Mouse (Mus musculus) layer of hippocampus, postnatal 36 days (tissue): ENCODE data around the gene Dmkn. TPM values are rescaled to one million over a fixed set of nuclear protein-coding genes. Genes with fewer than 3 reads are reported as not detected.

ENCODE experiments used
- DNase-seq, 2 experiments: peaks; one replicate each; pipeline ENCODE4 v3.0.0; 2022
- total RNA-seq, 2 experiments: library from RNA; stranded (reverse); gene quantifications; 2 replicates each; pipeline ENCODE4 v1.2.3; 2021

The Dmkn gene
- total RNA-seq, 2 experiments from 2014 or later, result 0.91 TPM; not detected in 1

GRCm38 (mm10) chr7:30765173-30765572 lies 1.6 kb downstream of the Dmkn start:
- DNase-seq, result no peak

GRCm38 (mm10) chr7:30766408-30766807 lies 2.9 kb downstream of the Dmkn start:
- no peak for DNase-seq

- no peak for DNase-seq
Observed at GRCm38 (mm10) chr7:30769236-30769635, 5.7 kb downstream of the Dmkn start.

- no peak for DNase-seq
Observed at GRCm38 (mm10) chr7:30776104-30776503, 12.5 kb downstream of the Dmkn start.

GRCm38 (mm10) chr7:30777081-30777579 lies 13.6 kb downstream of the Dmkn start:
- no peak for DNase-seq

- no peak for DNase-seq
Observed at GRCm38 (mm10) chr7:30777911-30778310, 14.4 kb downstream of the Dmkn start.

- DNase-seq, result no peak
Observed at GRCm38 (mm10) chr7:30781792-30782191, 18.2 kb downstream of the Dmkn start.

- DNase-seq, result no peak
Observed at GRCm38 (mm10) chr7:30782658-30783057, 19.1 kb downstream of the Dmkn start.

- no peak for DNase-seq
Observed at GRCm38 (mm10) chr7:30785154-30785553, 21.6 kb downstream of the Dmkn start.

GRCm38 (mm10) chr7:30785721-30786546 lies 22.4 kb downstream of the Dmkn start:
- DNase-seq, result peak; percentile 72 to 73

GRCm38 (mm10) chr7:30787377-30788022 lies 23.9 kb downstream of the Dmkn start, which contains the start of gene Krtdap:
Gene Krtdap, plus strand, starts transcription at chr7:30787896.
- DNase-seq, result no peak

GRCm38 (mm10) chr7:30790141-30790540 lies 26.6 kb downstream of the Dmkn start:
- DNase-seq, result peak; percentile 11 to 24

- DNase-seq, result no peak
Observed at GRCm38 (mm10) chr7:30791921-30792320, 28.4 kb downstream of the Dmkn start.

GRCm38 (mm10) chr7:30794921-30795320 lies 31.4 kb downstream of the Dmkn start:
- no peak for DNase-seq

GRCm38 (mm10) chr7:30796790-30797189 lies 33.2 kb downstream of the Dmkn start:
- no peak for DNase-seq

- DNase-seq, result no peak
Observed at GRCm38 (mm10) chr7:30800653-30801052, 37.1 kb downstream of the Dmkn start.

GRCm38 (mm10) chr7:30803256-30803655 lies 39.7 kb downstream of the Dmkn start:
- DNase-seq, result no peak

GRCm38 (mm10) chr7:30804026-30804715 lies 40.6 kb downstream of the Dmkn start:
- DNase-seq, result no peak

GRCm38 (mm10) chr7:30805924-30806323 lies 42.4 kb downstream of the Dmkn start:
- no peak for DNase-seq

- no peak for DNase-seq
Observed at GRCm38 (mm10) chr7:30810319-30810718, 46.8 kb downstream of the Dmkn start.

GRCm38 (mm10) chr7:30811757-30812290 lies 48.3 kb downstream of the Dmkn start:
- no peak for DNase-seq

GRCm38 (mm10) chr7:30812291-30812807 lies 48.8 kb downstream of the Dmkn start:
- DNase-seq, result peak; percentile 18 to 21
